Mouse (Mus musculus): ENCODE data around the gene Tnfaip8l2. TPM values are rescaled to one million over a fixed set of nuclear protein-coding genes. Genes with fewer than 3 reads are reported as not detected.

The Tnfaip8l2 gene
- 2.7 and 3.3 TPM in 2 replicates for polyA plus RNA-seq (2016; fragmentation: Nextera tagmentation; extraction: Ambion mirVana)

DNA sequence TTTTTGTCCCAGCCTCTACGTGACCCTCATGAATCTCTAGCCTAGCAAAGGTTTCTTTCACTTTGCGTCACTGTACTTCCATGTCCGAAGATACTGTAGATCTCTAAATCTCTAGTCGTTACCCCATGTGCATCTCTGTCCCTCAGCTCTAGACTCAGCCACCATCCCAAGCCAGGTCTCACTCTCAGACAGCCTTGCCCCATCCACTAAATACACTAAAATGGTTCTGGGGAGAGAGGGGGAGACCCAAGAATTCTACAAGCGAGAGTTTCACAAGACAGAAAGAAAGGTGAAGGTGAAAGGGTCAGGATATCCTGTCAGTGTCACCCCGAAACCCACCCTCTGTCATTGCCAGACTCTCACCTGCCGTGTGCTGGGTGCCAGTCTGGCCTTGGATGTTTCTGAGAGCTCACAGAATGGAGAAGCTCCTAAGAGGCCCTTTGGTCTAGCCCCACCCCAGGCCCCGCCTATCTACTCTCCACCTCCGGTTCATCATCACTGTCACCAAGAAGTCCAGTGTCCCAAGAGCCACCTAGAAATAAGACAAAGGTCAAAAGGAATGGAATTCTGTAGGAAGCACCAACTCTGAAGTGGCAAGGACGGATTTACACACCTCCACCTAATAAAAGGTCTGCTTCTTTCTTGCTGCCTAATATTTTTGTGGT lies at the start of gene Tnfaip8l2:
Gene Tnfaip8l2 (minus strand): TSS at position 409 of the 665 bp plus-strand sequence.
- 0 out of 2 replicates have a peak, but pooled peaks have one; percentile 21 for ATAC-seq (ENCODE audit: low FRiP score, low read depth)
- H3K4me3 ChIP-seq = no peak within 1 kb of the TSS
- H3K4me2 ChIP-seq (replicated peaks) = no peak within 1 kb of the TSS
- H3K27me3 ChIP-seq (replicated peaks) = no peaks in the 10 kb centered on the region
- no peak within 1 kb of the TSS for H3K27ac ChIP-seq
- WGBS = 84% methylated on average over 10 of the region's 10 CpGs
- peaks cover 12% of the 10 kb centered on the region for H3K36me3 ChIP-seq
- H3K9ac ChIP-seq = no peak within 1 kb of the TSS
- H3K4me1 ChIP-seq = no peaks in the 10 kb centered on the region
- H3K9me3 ChIP-seq = no peaks in the 10 kb centered on the region

DNA sequence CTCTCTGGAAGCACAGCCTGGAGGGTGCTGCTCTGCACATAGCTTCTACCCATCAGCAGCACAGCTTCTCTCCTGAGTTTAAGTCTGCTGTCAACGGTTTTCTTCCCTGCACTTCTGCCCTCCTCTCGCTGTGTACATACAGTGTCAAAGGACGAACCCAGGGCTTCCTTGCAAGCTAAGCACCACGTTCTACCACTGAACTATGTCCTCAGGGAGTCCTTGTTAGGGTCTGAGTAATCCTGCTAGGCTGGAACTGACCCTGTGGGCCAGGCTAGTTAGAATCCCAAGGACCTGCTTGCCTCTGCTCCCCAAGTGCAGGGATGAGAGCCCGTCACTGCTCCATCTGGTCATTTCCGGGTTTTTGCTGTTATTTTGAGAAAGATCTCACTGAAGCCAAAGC lies 44.7 kb upstream of the Tnfaip8l2 start:
- 89% methylated on average over 6 of the region's 6 CpGs for WGBS
- Histone ChIP-seq H3K36me3 (peaks cover 53% of the 10 kb centered on the region), H3K4me1 (no peaks in the 10 kb centered on the region)

GRCm38 (mm10) chr3:95186100-95186499 lies 43.9 kb upstream of the Tnfaip8l2 start:
- no peaks in the 10 kb centered on the region for H3K27me3 ChIP-seq (replicated peaks)
- ATAC-seq (ENCODE audit: low FRiP score, low read depth) = no peak
- H3K9ac ChIP-seq = no peak overlapping the region
- no peak overlapping the region for H3K27ac ChIP-seq
- H3K4me3 ChIP-seq = no peak overlapping the region
- H3K9me3 ChIP-seq = no peaks in the 10 kb centered on the region
- peaks cover 53% of the 10 kb centered on the region for H3K36me3 ChIP-seq
- no peaks in the 10 kb centered on the region for H3K4me1 ChIP-seq
- no peak overlapping the region for H3K4me2 ChIP-seq (replicated peaks)
- 91% methylated on average over 2 of the region's 2 CpGs for WGBS

More for the DNA sequence above, 44.7 kb upstream of the Tnfaip8l2 start:
- H3K27ac ChIP-seq = no peak overlapping the region
- no peak overlapping the region for H3K4me2 ChIP-seq (replicated peaks)
- no peaks in the 10 kb centered on the region for H3K9me3 ChIP-seq
- ATAC-seq (ENCODE audit: low FRiP score, low read depth) = no peak
- no peak overlapping the region for H3K9ac ChIP-seq
- no peak overlapping the region for H3K4me3 ChIP-seq
- H3K27me3 ChIP-seq (replicated peaks) = no peaks in the 10 kb centered on the region

DNA sequence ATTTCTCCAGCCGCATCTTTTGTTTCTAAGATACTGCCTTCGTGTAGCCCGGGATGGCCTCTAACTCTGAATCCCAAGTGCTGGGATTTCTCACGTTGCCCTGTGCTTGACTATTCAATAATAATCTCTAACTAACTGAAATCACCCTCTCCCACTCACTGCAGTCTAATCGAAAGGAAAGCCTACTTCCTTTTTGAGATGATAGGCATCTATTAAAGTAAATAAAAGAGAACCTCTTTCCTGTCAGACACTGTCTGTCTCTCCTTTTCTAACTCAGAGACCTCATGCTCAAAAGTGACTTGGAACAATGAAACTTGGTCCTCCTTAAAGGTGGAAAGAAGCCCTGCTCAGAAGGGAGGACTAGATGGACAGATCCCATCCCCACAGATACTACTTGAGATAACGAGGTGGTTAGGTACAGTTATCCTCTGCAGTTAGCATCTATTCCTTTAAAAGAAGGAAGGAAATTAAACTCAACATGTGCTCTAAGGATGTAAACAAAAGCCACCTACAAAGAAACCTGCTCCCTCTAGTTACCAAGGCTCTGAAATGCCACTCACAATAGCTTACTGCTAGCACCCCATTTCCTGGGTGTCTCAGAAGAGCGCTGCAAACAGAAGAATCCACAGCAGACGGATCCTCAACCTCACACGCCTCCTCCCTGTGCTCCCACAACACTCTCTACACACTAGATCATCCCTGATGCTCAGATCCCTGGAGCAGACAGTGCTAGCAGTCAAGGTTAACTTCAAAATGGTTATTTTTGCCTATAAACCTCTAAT lies 42.8 kb upstream of the Tnfaip8l2 start:
- ATAC-seq (ENCODE audit: low FRiP score, low read depth) = no peak
- H3K27ac ChIP-seq = no peak overlapping the region

GRCm38 (mm10) chr3:95181841-95182240 lies 39.7 kb upstream of the Tnfaip8l2 start:
- peaks cover 20% of the 10 kb centered on the region for H3K36me3 ChIP-seq
- no peak for ATAC-seq (ENCODE audit: low FRiP score, low read depth)
- 65% methylated on average over 1 of the region's 1 CpGs for WGBS

More for the DNA sequence above, 42.8 kb upstream of the Tnfaip8l2 start:
- H3K4me3 ChIP-seq = no peak overlapping the region
- no peaks in the 10 kb centered on the region for H3K4me1 ChIP-seq
- no peaks in the 10 kb centered on the region for H3K27me3 ChIP-seq (replicated peaks)
- WGBS = 93% methylated on average over 9 of the region's 9 CpGs
- H3K9me3 ChIP-seq = no peaks in the 10 kb centered on the region
- H3K4me2 ChIP-seq (replicated peaks) = no peak overlapping the region
- no peak overlapping the region for H3K9ac ChIP-seq
- H3K36me3 ChIP-seq = peaks cover 48% of the 10 kb centered on the region

GRCm38 (mm10) chr3:95179890-95180289 lies 37.7 kb upstream of the Tnfaip8l2 start:
- H3K4me1 ChIP-seq = no peaks in the 10 kb centered on the region
- no peak overlapping the region for H3K4me2 ChIP-seq (replicated peaks)
- WGBS = 76% methylated on average over 3 of the region's 3 CpGs
- H3K9me3 ChIP-seq = no peaks in the 10 kb centered on the region
- no peak overlapping the region for H3K9ac ChIP-seq
- ATAC-seq (ENCODE audit: low FRiP score, low read depth) = no peak
- peaks cover 8% of the 10 kb centered on the region; the same call in 1 of the 2 replicates for H3K36me3 ChIP-seq
- H3K27ac ChIP-seq = no peak overlapping the region
- no peaks in the 10 kb centered on the region for H3K27me3 ChIP-seq (replicated peaks)
- no peak overlapping the region for H3K4me3 ChIP-seq

More at GRCm38 (mm10) chr3:95181841-95182240, 39.7 kb upstream of the Tnfaip8l2 start:
- Histone ChIP-seq H3K4me3 (no peak overlapping the region), H3K4me2 (replicated peaks) (no peak overlapping the region), H3K27me3 (replicated peaks) (no peaks in the 10 kb centered on the region), H3K27ac (no peak overlapping the region), H3K9me3 (no peaks in the 10 kb centered on the region), H3K4me1 (no peaks in the 10 kb centered on the region), H3K9ac (no peak overlapping the region)

DNA sequence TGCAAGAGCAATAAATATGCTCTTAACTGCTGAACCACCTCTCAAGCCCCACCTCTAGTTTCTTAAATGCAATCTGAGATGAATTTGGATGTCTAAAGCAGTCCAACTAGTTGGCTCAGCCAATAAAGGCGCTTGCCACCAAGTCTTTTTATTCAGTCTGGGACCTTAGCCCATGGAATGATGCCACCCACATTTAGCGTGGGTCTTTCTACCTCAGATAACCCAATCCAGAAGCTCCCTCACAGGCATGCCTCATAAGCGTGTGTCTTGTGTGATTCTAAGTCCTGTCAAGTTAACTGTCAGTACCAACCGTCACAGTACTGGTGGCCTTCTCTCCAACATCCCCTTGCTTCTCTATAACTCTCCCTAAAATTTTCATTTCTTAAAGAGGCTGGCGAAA lies 36.8 kb upstream of the Tnfaip8l2 start:
- Histone ChIP-seq H3K4me1 (no peaks in the 10 kb centered on the region), H3K27me3 (replicated peaks) (0 out of 2 replicates have a peak, but pooled peaks cover 3% of the 10 kb centered on the region), H3K9ac (no peak overlapping the region), H3K27ac (no peak overlapping the region), H3K36me3 (peaks cover 3% of the 10 kb centered on the region; the same call in 1 of the 2 replicates), H3K4me2 (replicated peaks) (no peak overlapping the region), H3K4me3 (no peak overlapping the region), H3K9me3 (no peaks in the 10 kb centered on the region)
- WGBS = 91% methylated on average over 5 of the region's 5 CpGs
- ATAC-seq (ENCODE audit: low FRiP score, low read depth) = no peak

GRCm38 (mm10) chr3:95177583-95177982 lies 35.4 kb upstream of the Tnfaip8l2 start:
- H3K36me3 ChIP-seq = peaks cover 16% of the 10 kb centered on the region
- H3K4me1 ChIP-seq = peaks cover 12% of the 10 kb centered on the region
- H3K9me3 ChIP-seq = no peaks in the 10 kb centered on the region
- no peak overlapping the region for H3K27ac ChIP-seq
- no peak overlapping the region for H3K4me3 ChIP-seq
- H3K4me2 ChIP-seq (replicated peaks) = no peak overlapping the region
- no peak for ATAC-seq (ENCODE audit: low FRiP score, low read depth)
- peaks cover 16% of the 10 kb centered on the region for H3K27me3 ChIP-seq (replicated peaks)
- H3K9ac ChIP-seq = no peak overlapping the region
- WGBS = 72% methylated on average over 6 of the region's 6 CpGs

DNA sequence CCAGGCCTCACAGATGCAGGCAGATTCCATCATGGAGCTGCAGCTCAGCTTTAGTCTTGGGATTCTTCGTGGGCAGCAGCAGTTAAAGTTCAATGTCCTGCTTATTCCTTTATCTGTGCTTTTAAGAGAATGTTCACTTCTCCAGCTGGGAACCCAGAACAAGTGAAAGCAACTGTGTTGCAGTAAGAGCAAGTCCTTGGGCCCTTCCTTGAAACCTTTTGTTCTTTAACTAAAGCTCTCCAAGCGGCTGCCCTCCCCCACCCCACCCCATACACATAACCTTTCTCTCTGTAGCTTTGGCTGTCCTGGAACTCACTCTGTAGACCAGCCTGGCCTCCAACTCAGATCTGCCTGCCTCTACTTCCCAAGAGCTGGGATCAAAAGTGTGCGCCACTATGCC lies 34.3 kb upstream of the Tnfaip8l2 start:
- Histone ChIP-seq H3K4me2 (replicated peaks) (no peak overlapping the region), H3K9ac (no peak overlapping the region), H3K4me3 (no peak overlapping the region), H3K36me3 (peaks cover 27% of the 10 kb centered on the region), H3K4me1 (peaks cover 14% of the 10 kb centered on the region), H3K27ac (no peak overlapping the region), H3K27me3 (replicated peaks) (peaks cover 27% of the 10 kb centered on the region), H3K9me3 (no peaks in the 10 kb centered on the region)
- no peak for ATAC-seq (ENCODE audit: low FRiP score, low read depth)
- 58% methylated on average over 3 of the region's 3 CpGs for WGBS

- no peaks in the 10 kb centered on the region for H3K9me3 ChIP-seq
- H3K4me1 ChIP-seq = peaks cover 14% of the 10 kb centered on the region
- peaks cover 51% of the 10 kb centered on the region for H3K27me3 ChIP-seq (replicated peaks)
- no peak overlapping the region for H3K27ac ChIP-seq
- WGBS = 5% methylated on average over 16 of the region's 16 CpGs
- peak overlapping the region; percentile 50 for H3K4me2 ChIP-seq (replicated peaks)
- H3K9ac ChIP-seq = no peak overlapping the region
- ATAC-seq (ENCODE audit: low FRiP score, low read depth) = peak; percentile 48; the same call in 1 of the 2 replicates
- H3K4me3 ChIP-seq = no peak overlapping the region
- H3K36me3 ChIP-seq = peaks cover 51% of the 10 kb centered on the region
Observed at GRCm38 (mm10) chr3:95174011-95174592, 31.9 kb upstream of the Tnfaip8l2 start.

DNA sequence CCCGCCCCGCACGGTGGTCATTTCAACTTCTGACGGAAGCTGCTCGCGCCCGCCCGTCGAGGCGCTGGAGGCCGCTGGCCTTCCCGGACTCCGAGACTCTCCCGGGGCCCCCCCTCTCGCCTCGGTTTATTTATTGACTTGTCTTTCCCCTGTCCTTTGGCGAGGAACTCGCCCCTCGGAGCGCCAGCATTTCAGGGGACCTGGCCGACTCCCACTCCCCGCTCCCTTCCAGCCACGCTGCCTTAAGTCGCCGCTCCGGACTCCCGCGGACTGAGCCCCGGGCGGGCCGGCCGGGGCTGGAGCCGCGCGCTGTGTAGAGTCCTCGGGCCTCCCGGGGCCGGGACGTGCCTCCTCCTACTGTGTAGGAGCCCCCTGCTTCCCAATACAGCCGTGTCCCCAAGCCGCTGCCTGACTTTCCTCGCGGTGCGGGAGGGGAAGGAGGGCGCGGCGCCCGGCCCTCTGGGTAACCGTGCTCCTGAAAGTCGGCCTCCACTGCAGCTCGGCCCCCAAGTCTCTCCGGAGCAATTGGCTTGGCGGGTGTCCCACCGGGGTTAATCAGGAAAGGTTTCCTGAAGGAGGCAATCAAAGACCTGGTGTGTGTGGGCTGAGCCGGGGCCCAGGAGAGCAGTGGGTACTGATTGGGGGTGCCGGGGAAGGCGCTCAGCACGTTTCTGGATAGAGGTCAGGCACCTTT lies 31.2 kb upstream of the Tnfaip8l2 start:
- H3K9ac ChIP-seq = peak overlapping the region; percentile 44; the same call in 1 of the 2 replicates
- no peaks in the 10 kb centered on the region for H3K9me3 ChIP-seq
- peak overlapping the region; percentile 19 for H3K4me3 ChIP-seq
- peaks cover 14% of the 10 kb centered on the region for H3K4me1 ChIP-seq
- H3K27me3 ChIP-seq (replicated peaks) = peaks cover 57% of the 10 kb centered on the region
- WGBS = 3% methylated on average over 58 of the region's 58 CpGs
- H3K36me3 ChIP-seq = peaks cover 58% of the 10 kb centered on the region
- H3K27ac ChIP-seq = no peak overlapping the region
- 0 out of 2 replicates have a peak, but pooled peaks have one; percentile 26 for ATAC-seq (ENCODE audit: low FRiP score, low read depth)
- peak overlapping the region; percentile 50 for H3K4me2 ChIP-seq (replicated peaks)
